Mouse (Mus musculus) cerebellum, postnatal 25 days (tissue): ENCODE results near the gene Smpdl3b.
A peak's percentile ranks its signal among the peaks of the same experiment; 100 is the strongest.
"Not testable (repeated sequence)": the region's sequence is repeated elsewhere in the genome, so short reads cannot be mapped to it uniquely, and the experiment has no call there.

Source experiments
- DNase-seq, 2 experiments: peaks; one replicate each; pipeline ENCODE4 v3.0.0; 2021; ENCODE audit warnings: mixed read lengths in 2 of 2

The Smpdl3b gene

GRCm38 (mm10) chr4:132778562-132779201 lies 21.6 kb upstream of the Smpdl3b start:
- DNase-seq, result no peak

- peak; percentile 48 to 73 for DNase-seq
Observed at GRCm38 (mm10) chr4:132776764-132777163, 19.7 kb upstream of the Smpdl3b start.

DNA sequence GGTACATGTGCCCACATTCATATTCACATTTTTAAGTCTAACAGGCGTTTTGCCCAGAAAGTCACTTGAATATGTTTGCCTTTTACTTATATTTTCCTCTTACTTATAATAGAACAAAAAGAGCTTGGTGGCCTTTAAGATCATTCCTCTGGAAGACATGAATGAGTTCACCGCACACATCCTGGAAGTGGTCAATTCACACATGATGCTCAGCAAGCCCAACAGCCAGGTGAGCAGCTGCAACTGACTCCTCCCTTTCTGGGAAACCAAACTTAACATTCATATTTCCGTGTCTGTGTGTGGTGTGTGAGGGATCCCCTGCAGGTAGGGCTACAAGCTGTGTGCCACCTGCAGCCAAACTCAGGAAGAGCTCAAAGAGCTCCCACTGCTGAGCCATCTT lies 17.9 kb upstream of the Smpdl3b start:
- no peak for DNase-seq

DNA sequence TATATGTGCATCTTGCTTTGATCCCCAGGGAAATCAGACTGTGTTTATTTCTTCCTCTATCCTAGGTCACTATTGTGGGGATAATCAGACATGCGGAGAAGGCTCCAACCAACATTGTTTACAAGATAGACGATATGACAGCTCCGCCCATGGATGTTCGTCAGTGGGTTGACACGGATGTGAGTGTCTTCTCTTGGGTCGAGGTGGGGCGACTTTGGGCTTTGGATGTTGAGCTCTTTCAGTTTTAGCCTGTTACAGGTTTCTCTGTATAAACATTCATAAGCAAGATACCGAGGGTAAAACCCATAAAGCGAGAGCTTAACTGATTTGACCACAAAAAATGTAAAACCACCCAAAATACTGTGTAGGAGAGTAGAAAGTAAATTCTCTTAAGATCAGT lies 14.7 kb upstream of the Smpdl3b start:
- DNase-seq, result no peak

DNA sequence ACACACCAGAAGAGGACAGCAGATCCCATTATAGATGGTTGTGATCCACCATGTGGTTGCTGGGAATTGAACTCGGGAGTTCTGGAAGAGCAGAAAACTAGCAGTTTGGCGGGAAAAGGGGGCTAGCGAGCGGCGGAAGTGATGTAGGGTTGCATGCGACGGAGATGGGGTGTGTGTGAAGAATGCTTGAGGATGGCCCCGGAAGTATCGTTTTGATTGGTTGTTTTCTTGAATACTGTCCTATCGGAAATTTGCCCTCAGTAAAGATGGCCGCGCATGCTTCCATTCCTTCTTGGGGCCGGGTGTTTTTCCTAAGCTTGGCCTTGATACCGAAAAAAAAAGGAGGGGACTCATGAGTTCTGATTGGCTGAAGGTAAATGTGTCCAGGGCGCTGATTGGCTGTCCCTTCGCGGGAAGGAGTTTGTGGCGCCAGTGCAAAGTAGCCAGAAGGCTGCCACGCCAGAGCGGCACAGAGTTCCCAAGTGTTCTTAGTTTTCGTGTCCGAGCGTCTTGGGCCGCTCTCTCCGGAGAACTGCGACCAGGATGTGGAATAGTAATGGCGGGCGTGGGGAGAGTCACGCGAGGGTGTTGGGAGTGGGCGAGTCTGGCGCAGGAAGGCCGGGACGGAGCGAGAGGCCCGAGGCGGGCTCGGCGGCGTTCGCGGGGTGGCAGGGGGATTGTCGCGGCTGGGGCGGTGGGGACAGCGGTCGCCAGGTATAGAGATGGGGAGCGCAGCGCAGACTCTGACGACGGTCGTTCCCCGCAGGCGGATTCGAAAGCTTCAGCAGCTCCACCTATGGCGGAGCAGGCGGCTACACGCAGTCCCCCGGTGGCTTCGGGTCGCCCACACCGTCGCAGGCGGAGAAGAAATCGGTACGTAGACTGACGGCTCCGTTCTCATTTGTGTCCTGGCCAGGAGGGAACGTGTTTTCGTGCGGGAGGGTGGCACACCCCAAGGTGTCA lies 11.1 kb upstream of the Smpdl3b start, which contains the start of gene Rpa2:
Gene Rpa2, plus strand, starts transcription at position 419 of the 963 bp plus-strand sequence.
- DNase-seq, result peak; percentile 99

GRCm38 (mm10) chr4:132763125-132763524 lies 6.1 kb upstream of the Smpdl3b start:
- not testable (repeated sequence) for DNase-seq

DNA sequence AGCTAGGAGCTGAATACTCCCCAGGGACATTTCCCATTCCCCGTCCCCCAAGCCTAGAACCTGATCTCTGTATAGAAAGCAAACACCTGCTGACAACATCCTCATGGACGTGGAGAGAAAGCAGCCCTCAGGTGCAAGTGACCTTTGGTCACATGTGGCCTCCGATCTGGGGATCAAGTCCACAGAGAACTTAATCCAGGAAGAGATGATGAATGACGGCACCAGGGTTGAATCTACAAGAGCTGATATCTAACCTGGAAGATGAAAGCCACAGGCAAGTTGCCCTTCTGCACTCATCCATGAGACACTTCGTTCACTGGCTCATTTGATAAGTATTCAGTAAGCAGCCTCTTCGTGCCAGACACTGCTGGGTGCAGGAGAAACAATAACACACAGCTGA lies 5.5 kb upstream of the Smpdl3b start:
- DNase-seq, result no peak

- DNase-seq, result no peak
Observed at GRCm38 (mm10) chr4:132760296-132760695, 3.2 kb upstream of the Smpdl3b start.

DNA sequence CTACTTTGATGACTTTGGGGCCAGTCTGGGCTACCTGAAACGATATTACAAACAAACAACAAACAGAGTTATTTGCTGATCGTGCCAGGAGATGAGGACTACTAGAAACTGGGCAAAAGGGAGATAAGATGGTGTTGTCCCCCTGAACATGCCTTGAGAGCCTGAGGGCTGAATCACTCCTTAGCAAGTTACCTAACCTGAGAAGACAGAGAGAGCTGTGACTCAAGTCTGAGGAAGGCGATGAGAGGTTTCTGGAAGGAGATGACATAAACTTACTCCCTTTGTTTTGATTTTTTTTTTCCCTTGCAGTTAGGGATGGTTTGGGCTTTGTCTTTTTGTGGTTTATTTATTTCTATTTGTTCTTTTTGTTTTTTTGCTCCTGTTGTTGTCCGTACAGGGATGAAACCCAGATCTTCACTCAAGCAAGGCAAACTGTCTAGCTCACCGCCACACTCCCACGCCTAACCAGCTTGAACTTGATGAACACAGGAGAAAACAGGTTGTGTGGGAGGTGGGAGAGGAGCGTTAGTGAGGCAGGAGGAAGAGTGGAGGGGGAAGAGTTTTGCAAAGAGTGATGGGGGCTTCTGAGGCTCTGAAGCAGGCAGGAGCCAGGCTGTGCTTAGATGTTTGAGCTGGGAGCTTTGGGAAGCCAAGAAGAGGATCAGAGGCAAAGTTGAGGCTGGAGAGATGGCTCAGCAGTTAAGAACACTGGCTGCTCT lies 740 bp upstream of the Smpdl3b start:
- no peak for DNase-seq

DNA sequence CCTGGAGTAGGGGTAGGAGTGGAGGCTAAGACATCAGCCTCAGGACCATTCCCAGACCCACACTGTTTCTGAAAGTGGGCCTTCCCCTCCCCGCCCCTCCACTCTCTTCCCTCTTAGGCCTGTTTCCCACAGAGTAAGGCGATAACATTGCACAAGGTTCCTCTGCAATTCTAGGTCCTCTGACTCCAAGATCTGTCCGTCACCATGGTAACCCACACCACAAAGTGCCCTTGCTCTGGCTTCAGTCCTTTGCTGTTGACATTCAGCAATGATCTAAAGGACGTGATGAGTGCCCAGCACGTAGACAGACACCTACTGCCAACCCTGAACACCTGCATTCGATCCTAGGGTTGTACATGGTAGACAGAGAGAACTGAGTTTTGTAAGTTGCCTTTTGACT lies 4.1 kb downstream of the Smpdl3b start:
- DNase-seq, result no peak

DNA sequence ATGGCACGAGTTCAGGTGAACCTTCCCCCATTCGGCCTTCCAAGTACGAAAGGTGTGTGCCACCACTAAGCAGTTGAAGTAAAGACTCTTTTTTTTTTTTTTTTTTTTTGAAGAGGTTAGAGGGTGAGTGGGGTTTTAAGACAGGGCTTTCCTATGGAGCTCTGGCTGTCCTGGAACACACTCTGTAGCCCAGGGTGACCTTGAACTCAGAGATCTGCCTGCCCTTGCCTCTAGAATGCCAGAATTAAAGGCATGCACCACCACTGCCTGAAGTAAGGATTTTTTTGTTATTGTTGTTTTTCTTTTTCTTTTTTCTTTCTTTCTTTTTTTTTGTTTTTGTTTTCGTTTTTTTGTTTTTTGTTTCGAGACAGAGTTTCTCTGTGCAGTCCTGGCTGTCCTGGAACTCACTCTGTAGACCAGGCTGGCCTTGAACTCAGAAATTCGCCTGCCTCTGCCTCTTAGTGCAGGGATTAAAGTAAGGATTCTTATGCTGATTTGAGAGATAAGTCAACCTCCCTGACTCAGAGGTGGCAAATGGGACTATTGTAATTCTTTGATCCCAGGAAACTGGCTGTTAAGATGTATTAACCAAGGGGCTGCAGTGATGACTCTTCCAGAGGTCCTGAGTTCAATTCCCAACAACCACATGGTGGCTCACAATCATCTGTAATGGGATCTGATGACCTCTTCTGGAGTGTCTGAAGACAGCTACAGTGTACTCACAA lies 7.6 kb downstream of the Smpdl3b start:
- no peak for DNase-seq

- no peak for DNase-seq
Observed at GRCm38 (mm10) chr4:132748778-132749177, 8.3 kb downstream of the Smpdl3b start.

GRCm38 (mm10) chr4:132747664-132748259 lies 9.3 kb downstream of the Smpdl3b start:
- no peak for DNase-seq

DNA sequence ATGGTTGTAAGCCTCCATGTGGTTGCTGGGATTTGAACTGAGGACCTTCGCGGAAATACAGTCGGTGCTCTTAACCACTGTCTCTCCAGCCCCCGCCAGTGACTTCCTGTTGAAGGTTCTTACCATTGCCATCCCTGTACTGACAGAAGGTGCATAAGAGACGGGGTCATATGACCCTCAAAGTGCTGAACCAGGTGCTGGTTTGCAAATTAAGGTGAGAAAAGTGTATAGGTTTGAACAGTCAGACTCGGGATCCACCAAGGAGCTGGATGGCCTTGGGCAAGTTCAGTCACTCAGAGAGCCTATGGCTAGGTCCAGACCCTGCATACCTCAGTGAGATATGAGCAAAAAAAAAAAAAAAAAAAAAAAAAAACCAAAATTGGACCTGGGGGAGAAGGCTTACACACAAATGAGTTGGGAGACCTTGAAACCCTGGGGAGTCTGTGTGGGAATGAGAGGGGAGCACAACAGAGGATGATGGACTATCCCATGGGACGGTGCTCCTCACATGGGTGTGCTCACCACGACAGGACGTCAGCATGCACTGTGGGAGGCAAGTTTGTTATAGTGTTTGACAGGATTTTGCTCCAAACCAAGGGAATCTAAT lies 10.0 kb downstream of the Smpdl3b start:
- no peak for DNase-seq

- no peak for DNase-seq
Observed at GRCm38 (mm10) chr4:132743992-132744911, 12.8 kb downstream of the Smpdl3b start.

DNA sequence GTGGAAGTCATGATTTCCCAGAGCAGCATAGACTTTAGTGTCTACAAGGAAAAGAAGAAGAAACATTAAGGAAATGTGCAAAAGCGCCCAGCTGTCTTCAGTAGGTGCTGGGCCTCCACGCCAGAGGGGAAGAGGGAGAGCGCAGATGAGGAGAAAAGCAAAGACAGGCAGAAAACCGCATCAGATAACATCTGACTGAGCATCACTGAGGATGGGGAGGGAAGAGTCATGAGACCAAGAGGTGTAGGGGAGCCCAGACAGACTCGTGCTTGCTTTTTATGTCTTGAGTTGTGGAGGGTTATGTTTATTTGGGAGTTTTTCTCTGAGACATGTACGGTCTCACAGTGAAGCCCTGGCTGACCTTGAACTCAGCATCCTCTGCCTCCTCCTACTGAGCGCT lies 15.6 kb downstream of the Smpdl3b start:
- DNase-seq, result no peak

DNA sequence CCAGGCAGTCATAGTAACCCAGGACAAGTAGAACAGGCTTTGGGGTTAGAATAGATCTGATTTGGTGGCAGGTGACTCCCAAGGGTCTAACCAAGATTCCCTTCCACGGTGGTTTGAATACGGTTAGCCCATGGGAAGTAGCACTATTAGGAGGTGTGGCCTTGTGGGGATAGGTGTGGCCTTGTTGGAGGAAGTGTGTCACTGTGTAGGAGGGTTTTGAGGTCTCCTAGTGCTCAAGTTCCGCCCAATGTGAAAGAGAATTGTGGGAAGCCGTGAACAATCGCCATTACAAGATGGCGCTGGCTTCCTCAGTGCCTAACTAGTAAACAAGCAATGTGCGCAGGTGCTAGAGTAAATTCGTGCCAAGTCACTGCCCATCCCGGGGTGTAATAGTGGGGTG lies 19.9 kb downstream of the Smpdl3b start:
- not testable (repeated sequence) for DNase-seq

DNA sequence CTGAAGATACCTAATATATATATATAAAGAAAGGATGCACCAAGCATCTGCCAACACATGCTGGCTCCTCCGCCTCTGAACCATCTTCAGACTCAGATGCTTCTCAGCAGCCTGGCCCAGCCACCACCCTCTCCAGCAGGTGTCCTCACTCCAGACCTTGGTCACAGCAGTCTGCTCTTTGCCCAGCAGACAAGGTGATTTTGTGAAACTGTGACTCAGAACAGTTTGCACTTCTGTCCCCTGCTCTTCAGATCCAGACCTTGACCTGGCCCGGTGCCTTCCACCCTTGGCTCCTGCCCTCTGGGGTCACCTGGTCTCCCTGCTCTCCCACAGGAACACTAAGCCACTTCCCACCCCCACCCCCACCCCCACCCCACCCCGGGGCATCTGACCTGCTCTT lies 21.2 kb downstream of the Smpdl3b start:
- DNase-seq, result no peak

GRCm38 (mm10) chr4:132735389-132735788 lies 21.7 kb downstream of the Smpdl3b start:
- no peak for DNase-seq

GRCm38 (mm10) chr4:132734766-132735165 lies 22.3 kb downstream of the Smpdl3b start:
- no peak for DNase-seq
